Mouse (Mus musculus): Measurements from ENCODE around the gene Gabpb2.

GRCm38 (mm10) chr3:95241498-95241897 lies 23.8 kb upstream of the Gabpb2 start, which contains the start of gene Gm128:
- no peak for TF ChIP-seq CTCF (IDR thresholded peaks at IDR 0.05; ENCODE audit: low read depth)
- TF ChIP-seq EP300 (IDR thresholded peaks at IDR 0.05; ENCODE audit: low read depth) = no peak
